Mouse (Mus musculus): ENCODE data around the gene Jhy. TPM values are rescaled to one million over a fixed set of nuclear protein-coding genes. Genes with fewer than 3 reads are reported as not detected.

Gene Jhy
- polyA plus RNA-seq, 1 experiment from 2014 or later, result not detected

- Histone ChIP-seq H3K9me3 (ENCODE audit: control insufficient read depth, low read length) (no peaks in the 10 kb centered on the region), H3K4me3 (ENCODE audit: low read depth, low read length) (no peak overlapping the region), H3K27me3 (replicated peaks; ENCODE audit: control insufficient read depth, insufficient read depth, low read length) (0 out of 2 replicates have a peak, but pooled peaks cover 10% of the 10 kb centered on the region), H3K4me1 (replicated peaks; ENCODE audit: control insufficient read depth, insufficient read depth, low read length) (no peaks in the 10 kb centered on the region), H3K36me3 (ENCODE audit: control insufficient read depth, insufficient read depth, low read length) (no peaks in the 10 kb centered on the region), H3K9ac (ENCODE audit: low read depth, low read length) (no peak overlapping the region), H3K27ac (ENCODE audit: low read depth, low read length) (no peak overlapping the region), H3K4me2 (no peak overlapping the region)
- ATAC-seq (replicated peaks; ENCODE audit: low FRiP score) (no peak), DNase-seq (ENCODE audit: low spot score) (no peak)
- WGBS, result 55% methylated on average over 12 of the region's 12 CpGs
Observed at GRCm38 (mm10) chr9:40889389-40889788, 74.5 kb downstream of the Jhy start.

- H3K27ac ChIP-seq (ENCODE audit: low read depth, low read length), result no peak overlapping the region
Observed at GRCm38 (mm10) chr9:40885669-40886068, 78.2 kb downstream of the Jhy start.

GRCm38 (mm10) chr9:40878998-40879397 lies 84.9 kb downstream of the Jhy start:
- DNase-seq (ENCODE audit: low spot score) (no peak), ATAC-seq (replicated peaks; ENCODE audit: low FRiP score) (no peak)
- Histone ChIP-seq H3K9ac (ENCODE audit: low read depth, low read length) (no peak overlapping the region), H3K4me2 (no peak overlapping the region), H3K4me3 (ENCODE audit: low read depth, low read length) (no peak overlapping the region), H3K9me3 (ENCODE audit: control insufficient read depth, low read length) (no peaks in the 10 kb centered on the region), H3K36me3 (ENCODE audit: control insufficient read depth, insufficient read depth, low read length) (no peaks in the 10 kb centered on the region), H3K27ac (ENCODE audit: low read depth, low read length) (no peak overlapping the region), H3K4me1 (replicated peaks; ENCODE audit: control insufficient read depth, insufficient read depth, low read length) (0 out of 2 replicates have a peak, but pooled peaks cover 2% of the 10 kb centered on the region), H3K27me3 (replicated peaks; ENCODE audit: control insufficient read depth, insufficient read depth, low read length) (peaks cover 81% of the 10 kb centered on the region)
- 3% methylated on average over 14 of the region's 14 CpGs for WGBS

More at GRCm38 (mm10) chr9:40885669-40886068, 78.2 kb downstream of the Jhy start:
- ATAC-seq (replicated peaks; ENCODE audit: low FRiP score), result no peak
- Histone ChIP-seq H3K9ac (ENCODE audit: low read depth, low read length) (no peak overlapping the region), H3K4me2 (no peak overlapping the region), H3K27me3 (replicated peaks; ENCODE audit: control insufficient read depth, insufficient read depth, low read length) (peaks cover 25% of the 10 kb centered on the region), H3K9me3 (ENCODE audit: control insufficient read depth, low read length) (no peaks in the 10 kb centered on the region), H3K4me1 (replicated peaks; ENCODE audit: control insufficient read depth, insufficient read depth, low read length) (no peaks in the 10 kb centered on the region), H3K36me3 (ENCODE audit: control insufficient read depth, insufficient read depth, low read length) (no peaks in the 10 kb centered on the region), H3K4me3 (ENCODE audit: low read depth, low read length) (no peak overlapping the region)
- no peak for DNase-seq (ENCODE audit: low spot score)
- 54% methylated on average over 10 of the region's 10 CpGs for WGBS

GRCm38 (mm10) chr9:40878291-40878945 lies 85.5 kb downstream of the Jhy start:
- DNase-seq (ENCODE audit: low spot score) (no peak), ATAC-seq (replicated peaks; ENCODE audit: low FRiP score) (no peak)
- H3K27me3 ChIP-seq (replicated peaks; ENCODE audit: control insufficient read depth, insufficient read depth, low read length), result peaks cover 87% of the 10 kb centered on the region
- 2% methylated on average over 32 of the region's 32 CpGs for WGBS
- 0 out of 2 replicates have a peak, but pooled peaks cover 3% of the 10 kb centered on the region for H3K4me1 ChIP-seq (replicated peaks; ENCODE audit: control insufficient read depth, insufficient read depth, low read length)
- H3K9ac ChIP-seq (ENCODE audit: low read depth, low read length), result no peak overlapping the region
- H3K27ac ChIP-seq (ENCODE audit: low read depth, low read length), result no peak overlapping the region
- no peaks in the 10 kb centered on the region for H3K36me3 ChIP-seq (ENCODE audit: control insufficient read depth, insufficient read depth, low read length)
- H3K9me3 ChIP-seq (ENCODE audit: control insufficient read depth, low read length), result no peaks in the 10 kb centered on the region
- no peak overlapping the region for H3K4me2 ChIP-seq
- no peak overlapping the region for H3K4me3 ChIP-seq (ENCODE audit: low read depth, low read length)

GRCm38 (mm10) chr9:40877881-40878235 lies 86.1 kb downstream of the Jhy start:
- peak overlapping the region; percentile 30; the same call in 1 of the 2 replicates for H3K4me2 ChIP-seq
- WGBS, result 1% methylated on average over 29 of the region's 29 CpGs
- DNase-seq (ENCODE audit: low spot score) (no peak), ATAC-seq (replicated peaks; ENCODE audit: low FRiP score) (no peak)
- H3K27me3 ChIP-seq (replicated peaks; ENCODE audit: control insufficient read depth, insufficient read depth, low read length), result peaks cover 92% of the 10 kb centered on the region
- H3K4me3 ChIP-seq (ENCODE audit: low read depth, low read length), result peak overlapping the region; percentile 25
- no peak overlapping the region for H3K27ac ChIP-seq (ENCODE audit: low read depth, low read length)
- no peak overlapping the region for H3K9ac ChIP-seq (ENCODE audit: low read depth, low read length)
- H3K4me1 ChIP-seq (replicated peaks; ENCODE audit: control insufficient read depth, insufficient read depth, low read length), result 0 out of 2 replicates have a peak, but pooled peaks cover 3% of the 10 kb centered on the region
- no peaks in the 10 kb centered on the region for H3K9me3 ChIP-seq (ENCODE audit: control insufficient read depth, low read length)
- no peaks in the 10 kb centered on the region for H3K36me3 ChIP-seq (ENCODE audit: control insufficient read depth, insufficient read depth, low read length)

- DNase-seq (ENCODE audit: low spot score) (no peak), ATAC-seq (replicated peaks; ENCODE audit: low FRiP score) (no peak)
- 0 out of 2 replicates have a peak, but pooled peaks cover 3% of the 10 kb centered on the region for H3K4me1 ChIP-seq (replicated peaks; ENCODE audit: control insufficient read depth, insufficient read depth, low read length)
- 3% methylated on average over 42 of the region's 42 CpGs for WGBS
- H3K27me3 ChIP-seq (replicated peaks; ENCODE audit: control insufficient read depth, insufficient read depth, low read length), result peaks cover 95% of the 10 kb centered on the region
- H3K4me2 ChIP-seq, result peak overlapping the region; percentile 30; the same call in 1 of the 2 replicates
- no peak overlapping the region for H3K27ac ChIP-seq (ENCODE audit: low read depth, low read length)
- H3K36me3 ChIP-seq (ENCODE audit: control insufficient read depth, insufficient read depth, low read length), result no peaks in the 10 kb centered on the region
- no peak overlapping the region for H3K9ac ChIP-seq (ENCODE audit: low read depth, low read length)
- H3K9me3 ChIP-seq (ENCODE audit: control insufficient read depth, low read length), result no peaks in the 10 kb centered on the region
- peak overlapping the region; percentile 25 for H3K4me3 ChIP-seq (ENCODE audit: low read depth, low read length)
Observed at GRCm38 (mm10) chr9:40877146-40877880, 86.6 kb downstream of the Jhy start.

- ATAC-seq (replicated peaks; ENCODE audit: low FRiP score) (no peak), DNase-seq (ENCODE audit: low spot score) (no peak)
- WGBS, result 10% methylated on average over 5 of the region's 5 CpGs
- Histone ChIP-seq H3K27me3 (replicated peaks; ENCODE audit: control insufficient read depth, insufficient read depth, low read length) (peaks cover 98% of the 10 kb centered on the region), H3K4me2 (no peak overlapping the region), H3K4me3 (ENCODE audit: low read depth, low read length) (no peak overlapping the region), H3K4me1 (replicated peaks; ENCODE audit: control insufficient read depth, insufficient read depth, low read length) (0 out of 2 replicates have a peak, but pooled peaks cover 3% of the 10 kb centered on the region), H3K9ac (ENCODE audit: low read depth, low read length) (no peak overlapping the region), H3K27ac (ENCODE audit: low read depth, low read length) (no peak overlapping the region), H3K9me3 (ENCODE audit: control insufficient read depth, low read length) (no peaks in the 10 kb centered on the region), H3K36me3 (ENCODE audit: control insufficient read depth, insufficient read depth, low read length) (no peaks in the 10 kb centered on the region)
Observed at GRCm38 (mm10) chr9:40876693-40877092, 87.2 kb downstream of the Jhy start.

- no peak for DNase-seq (ENCODE audit: low spot score)
- Histone ChIP-seq H3K4me2 (no peak overlapping the region), H3K27ac (ENCODE audit: low read depth, low read length) (no peak overlapping the region), H3K27me3 (replicated peaks; ENCODE audit: control insufficient read depth, insufficient read depth, low read length) (peaks cover 99% of the 10 kb centered on the region), H3K4me1 (replicated peaks; ENCODE audit: control insufficient read depth, insufficient read depth, low read length) (0 out of 2 replicates have a peak, but pooled peaks cover 3% of the 10 kb centered on the region), H3K4me3 (ENCODE audit: low read depth, low read length) (no peak overlapping the region), H3K9me3 (ENCODE audit: control insufficient read depth, low read length) (no peaks in the 10 kb centered on the region), H3K9ac (ENCODE audit: low read depth, low read length) (no peak overlapping the region), H3K36me3 (ENCODE audit: control insufficient read depth, insufficient read depth, low read length) (no peaks in the 10 kb centered on the region)
- ATAC-seq (replicated peaks; ENCODE audit: low FRiP score), result no peak
- WGBS, result 2% methylated on average over 29 of the region's 29 CpGs
Observed at GRCm38 (mm10) chr9:40876164-40876563, 87.8 kb downstream of the Jhy start.

Data from liver, embryonic 11.5 days (tissue).